Mouse (Mus musculus) heart, adult 18-20 months (tissue): ENCODE measurements at regions not wholly inside any gene's neighbourhood (a gene's known extent, or its start where the extent isn't known, plus 50 kb on each side); places are given as distances from the start of the nearest gene placed in this dataset.
"Not testable (repeated sequence)": the region's sequence is repeated elsewhere in the genome, so short reads cannot be mapped to it uniquely, and the experiment has no call there.

ENCODE experiments used
- DNase-seq, 2 experiments: peaks; one replicate each; pipeline ENCODE4 v3.0.0; 2021 to 2022; ENCODE audit warnings: mixed read lengths in 1 of 2

DNA sequence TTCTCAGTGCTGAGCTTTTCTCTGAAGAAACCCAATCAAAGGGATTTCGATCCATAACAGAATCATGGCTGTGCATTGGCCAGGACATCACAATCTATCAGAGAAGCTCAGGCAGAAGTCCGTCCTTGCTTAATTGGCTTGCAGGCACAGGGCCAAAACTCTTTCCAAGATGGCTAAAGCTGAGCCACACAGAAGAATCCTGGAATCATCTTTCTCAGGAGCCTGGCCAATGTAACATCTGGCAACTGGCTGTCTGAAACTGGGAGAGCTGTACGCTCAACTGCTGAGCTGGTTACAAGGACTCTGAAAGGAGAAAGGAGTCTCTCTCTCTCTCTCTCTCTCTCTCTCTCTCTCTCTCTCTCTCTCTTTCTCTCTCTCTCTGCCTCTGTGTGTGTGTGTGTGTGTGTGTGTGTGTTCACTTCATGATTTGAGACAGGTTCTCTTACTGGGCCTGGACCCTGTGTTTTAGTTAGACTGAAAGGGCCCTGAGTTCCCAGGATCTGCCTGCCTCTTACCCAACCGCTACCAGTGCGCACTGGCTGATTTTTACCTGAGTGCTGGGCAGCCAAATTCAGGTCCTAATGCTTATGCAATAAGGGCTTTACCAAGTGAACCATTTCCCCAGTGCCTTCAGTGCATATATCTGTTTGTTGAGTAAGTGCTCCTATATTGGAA lies 333.3 kb upstream of the Cwc22 start:
- DNase-seq: peak; percentile 73 to 77

- DNase-seq: no peak
These were observed 332.5 kb upstream of the Cwc22 start for GRCm38 (mm10) chr2:78278630-78279029.

DNA sequence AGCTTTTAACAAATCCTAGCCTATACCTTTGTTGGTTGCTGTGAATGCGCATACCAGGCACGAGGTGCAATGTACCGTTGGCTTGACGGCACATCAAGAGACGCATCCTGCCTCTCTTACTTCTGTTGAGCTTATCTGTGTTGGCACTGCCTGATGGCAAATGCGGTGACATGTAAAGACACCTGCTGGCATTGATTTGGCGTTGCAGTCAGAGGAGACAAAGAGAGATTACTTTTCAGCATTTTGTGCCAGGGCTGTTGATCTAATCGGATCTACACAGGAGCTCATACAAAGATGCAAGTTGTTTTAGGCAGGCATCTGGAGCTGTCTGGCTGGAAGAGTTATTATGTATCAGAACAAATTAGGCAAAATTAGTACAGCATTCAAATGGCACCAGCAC lies 331.5 kb upstream of the Cwc22 start:
- DNase-seq: no peak

DNA sequence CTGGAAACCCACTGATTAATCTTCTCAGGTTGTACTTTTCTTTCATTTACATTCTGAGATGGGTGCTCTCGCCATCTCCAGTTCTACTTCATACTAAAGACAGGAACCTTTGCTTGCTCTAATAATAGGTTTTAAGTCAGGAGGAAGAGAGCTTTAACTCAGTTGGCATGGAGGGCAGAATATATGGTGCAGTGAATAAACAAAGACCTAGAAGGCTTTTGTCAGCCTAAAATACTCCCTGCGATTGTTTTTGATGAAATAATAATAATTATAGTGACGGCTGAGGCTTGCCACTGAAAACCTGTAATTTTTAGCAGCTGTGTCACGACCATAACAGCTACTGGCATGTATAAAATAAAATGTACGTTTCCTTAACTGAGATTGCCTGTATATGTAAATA lies 327.9 kb upstream of the Cwc22 start:
- no peak for DNase-seq

GRCm38 (mm10) chr2:78268705-78269104 lies 322.5 kb upstream of the Cwc22 start:
- no peak for DNase-seq

DNA sequence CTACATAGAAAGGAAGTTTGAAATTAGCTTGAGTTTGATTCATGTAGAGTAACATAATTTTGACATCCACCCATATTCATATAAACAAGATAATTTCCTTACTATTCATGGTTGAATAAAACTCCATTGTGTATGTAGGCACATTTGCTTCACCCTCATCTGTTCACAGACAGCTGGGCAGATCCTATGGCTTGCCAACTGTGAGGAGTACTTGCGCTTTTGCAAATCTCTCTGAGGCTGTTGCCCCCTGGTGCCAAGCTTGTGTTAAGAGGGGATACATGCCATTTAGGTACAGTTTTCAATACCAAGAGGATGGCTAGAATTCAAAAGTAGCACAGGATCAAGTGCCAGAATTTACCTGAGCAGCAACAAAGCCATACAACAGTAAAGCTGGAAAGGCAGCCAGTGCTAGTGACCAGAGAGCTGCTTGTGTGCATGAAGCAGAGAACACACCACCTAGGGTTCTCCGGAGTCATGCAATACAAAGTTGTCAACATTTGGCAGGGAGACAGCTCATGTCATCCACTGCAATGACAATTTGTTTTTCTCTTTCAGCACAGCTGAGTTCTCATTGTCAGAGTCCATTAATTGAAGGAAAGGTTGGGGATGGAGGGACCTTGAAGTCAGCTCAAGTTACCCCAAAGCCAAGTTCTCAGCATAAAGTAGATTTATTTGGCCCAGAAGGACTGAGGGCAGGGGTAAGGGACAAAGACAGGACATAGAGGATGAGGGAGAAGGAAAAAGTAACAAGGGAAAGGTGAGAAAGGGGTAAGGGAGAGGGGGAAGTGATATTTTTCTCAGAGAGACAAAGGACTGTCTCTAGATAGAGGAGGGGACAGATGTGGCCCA lies 321.6 kb upstream of the Cwc22 start:
- DNase-seq: no peak

DNA sequence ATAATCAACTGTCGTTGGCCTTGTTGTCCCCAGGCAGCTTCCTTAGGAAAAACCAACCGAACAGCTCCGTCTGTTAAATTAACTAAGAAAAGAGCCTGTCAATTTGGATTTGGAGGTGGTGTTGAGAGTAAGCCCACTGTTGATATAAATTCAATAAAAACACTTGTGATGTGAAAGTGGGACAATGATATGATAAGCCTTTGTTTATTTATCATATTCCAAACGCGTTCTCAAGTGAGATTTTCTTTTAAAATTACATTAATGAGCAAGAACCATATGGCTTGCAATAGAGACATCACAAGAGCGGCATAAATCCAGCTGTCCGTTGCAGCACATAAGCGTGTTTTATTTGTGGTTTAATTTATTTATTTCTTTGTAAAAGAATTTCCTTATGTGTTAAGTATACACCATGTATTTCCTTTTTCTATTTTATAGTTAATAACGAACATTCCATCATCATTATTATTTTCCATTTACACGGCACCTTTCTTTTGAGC lies 307.5 kb upstream of the Cwc22 start:
- no peak for DNase-seq

GRCm38 (mm10) chr2:78246354-78246753 lies 300.2 kb upstream of the Cwc22 start:
- DNase-seq: no peak

- no peak for DNase-seq
These were observed 294.1 kb upstream of the Cwc22 start for GRCm38 (mm10) chr2:78240299-78240698.

GRCm38 (mm10) chr2:78225383-78226100 lies 279.4 kb upstream of the Cwc22 start:
- DNase-seq: not testable (repeated sequence)

- no peak for DNase-seq
These were observed 268.3 kb upstream of the Cwc22 start for GRCm38 (mm10) chr2:78214469-78214868.

DNA sequence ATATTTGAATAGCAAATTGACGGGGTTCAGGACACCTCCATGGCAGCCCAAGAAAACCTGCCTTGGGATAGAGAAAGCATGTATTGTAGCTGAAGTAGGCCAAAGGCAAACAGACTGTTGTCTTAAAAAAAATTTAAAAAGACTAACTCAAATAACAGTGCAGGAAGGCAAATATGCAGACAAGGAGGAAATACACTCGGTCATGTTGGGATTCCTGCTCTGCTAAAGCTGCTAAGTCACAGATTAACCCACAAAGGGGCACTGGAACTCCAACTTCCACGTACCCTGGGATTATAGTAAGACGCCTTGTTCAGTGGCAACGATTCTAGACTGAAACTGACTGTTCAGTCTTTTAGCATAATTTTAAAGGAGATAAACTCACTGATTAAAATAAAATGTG lies 258.9 kb upstream of the Cwc22 start:
- no peak for DNase-seq

- no peak for DNase-seq
These were observed 249.8 kb upstream of the Cwc22 start for GRCm38 (mm10) chr2:78196006-78196405.

DNA sequence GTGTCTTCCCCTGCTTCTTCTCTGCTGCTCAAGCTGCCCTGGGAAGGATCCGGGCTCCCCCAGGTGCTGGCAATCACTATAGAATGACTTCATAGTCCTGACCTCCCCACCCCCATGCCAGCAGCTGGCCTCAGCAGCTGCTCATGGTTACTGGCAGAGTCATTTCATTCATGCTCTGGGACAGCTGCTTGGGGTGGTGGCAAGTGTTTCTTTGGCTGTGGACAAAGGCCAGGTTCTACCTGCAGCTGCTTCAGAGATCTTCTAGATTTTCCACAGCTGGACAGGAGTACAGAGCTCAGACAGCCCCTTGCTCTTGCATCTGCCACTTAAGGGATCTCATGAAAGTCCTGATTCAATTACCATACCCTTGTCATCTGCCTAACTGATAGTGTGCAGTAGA lies 243.4 kb upstream of the Cwc22 start:
- DNase-seq: no peak

DNA sequence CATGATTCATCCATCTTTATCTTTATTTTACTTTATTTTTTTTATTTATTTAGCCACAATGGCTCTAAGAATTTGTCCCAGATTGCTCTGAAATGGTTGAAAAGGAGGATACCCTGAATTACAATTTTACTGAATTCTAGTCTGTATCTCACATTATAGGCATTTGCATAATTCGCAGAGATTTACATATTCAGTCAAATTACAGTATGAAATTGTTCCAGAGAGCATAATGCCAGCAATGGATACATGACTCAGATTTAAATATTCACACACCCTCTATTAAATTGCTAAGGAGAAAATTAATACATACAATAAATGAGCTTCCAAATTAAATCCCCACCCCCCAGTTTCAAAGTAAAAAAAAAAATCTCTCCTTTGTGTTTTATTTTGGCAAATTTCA lies 238.8 kb upstream of the Cwc22 start:
- no peak for DNase-seq

DNA sequence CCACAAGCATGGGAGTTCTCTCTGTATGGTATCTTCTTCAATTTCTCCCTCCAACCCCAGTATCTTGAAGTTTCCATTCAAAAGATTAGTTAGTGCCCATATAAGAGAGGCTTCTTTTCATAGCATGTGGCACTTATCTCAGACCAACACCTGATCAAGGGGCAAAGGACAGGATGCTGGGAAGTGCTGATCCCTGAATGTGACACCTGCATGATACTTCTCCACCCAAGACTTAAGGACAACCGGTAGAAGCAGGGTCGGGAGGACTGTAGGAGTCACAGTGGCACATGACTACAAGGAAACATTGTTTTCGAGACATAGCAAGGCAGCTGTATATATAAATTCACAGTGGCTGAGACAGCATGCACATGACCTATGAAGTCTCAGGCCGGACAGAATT lies 227.6 kb upstream of the Cwc22 start:
- DNase-seq: no peak

DNA sequence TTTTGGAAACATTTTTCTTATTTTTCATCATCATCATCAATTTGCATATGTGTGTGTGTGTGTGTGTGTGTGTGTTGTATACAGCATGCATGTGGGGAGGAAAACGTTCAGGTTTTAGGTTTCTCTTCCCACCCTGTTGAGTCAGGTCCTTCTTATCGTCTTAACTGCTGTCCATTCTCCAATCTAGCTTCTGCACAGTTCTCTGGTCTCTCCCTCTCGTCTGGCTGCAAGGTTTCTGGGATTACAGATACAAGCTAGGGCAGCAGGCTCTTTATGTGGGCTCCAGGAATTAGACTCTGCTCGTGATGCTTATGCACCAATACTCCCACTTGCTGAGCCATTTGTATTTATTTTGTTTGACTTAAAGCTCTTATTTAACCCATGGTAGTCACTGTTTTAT lies 226.6 kb upstream of the Cwc22 start:
- no peak for DNase-seq

GRCm38 (mm10) chr2:78170162-78170747 lies 224.1 kb upstream of the Cwc22 start:
- DNase-seq: no peak

- no peak for DNase-seq
These were observed 219.3 kb upstream of the Cwc22 start for GRCm38 (mm10) chr2:78165429-78165828.

DNA sequence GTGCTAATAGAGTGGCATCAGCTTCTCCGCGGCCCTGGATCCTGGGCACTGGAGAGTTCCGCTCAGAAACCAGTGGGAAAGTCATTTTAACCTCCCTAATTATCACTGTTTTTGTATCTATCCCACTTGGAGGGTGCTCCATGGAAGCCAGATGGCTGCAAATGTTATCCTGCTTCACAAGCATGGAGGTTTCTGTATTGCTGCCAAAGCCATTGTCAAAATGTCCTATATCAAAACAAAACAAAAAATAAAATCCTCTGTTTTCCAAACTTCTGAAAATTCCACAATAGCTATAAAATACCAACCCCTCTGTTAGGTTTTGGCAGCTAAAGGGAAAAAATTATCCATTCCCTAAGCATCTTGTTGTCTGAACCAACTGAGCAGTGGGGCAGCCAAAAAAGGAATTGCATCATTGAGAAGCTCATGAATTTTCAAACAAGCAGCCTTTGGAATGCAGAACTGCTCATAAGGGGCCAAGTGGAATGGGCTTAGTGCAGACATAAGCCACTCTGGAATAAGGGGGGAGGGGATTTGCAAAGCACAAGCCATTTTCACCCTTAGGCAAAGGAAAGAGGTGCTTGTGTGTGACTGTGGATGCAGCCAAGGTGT lies 213.8 kb upstream of the Cwc22 start:
- peak; percentile 9 to 18 for DNase-seq

- DNase-seq: no peak
These were observed 164.2 kb upstream of the Cwc22 start for GRCm38 (mm10) chr2:78110335-78110734.

GRCm38 (mm10) chr2:78095536-78095935 lies 149.4 kb upstream of the Cwc22 start:
- DNase-seq: no peak
